Mouse (Mus musculus): ENCODE measurements around the gene Dgkd. TPM values are rescaled to one million over a fixed set of nuclear protein-coding genes. Genes with fewer than 3 reads are reported as not detected.

The Dgkd gene
- polyA plus RNA-seq, 1 experiment from 2014 or later: 9.1 TPM

- peak overlapping the region; percentile 58 for H3K27ac ChIP-seq (ENCODE audit: low read depth)
- ATAC-seq: peak; percentile 31; the same call in 1 of the 2 replicates
- 77% methylated on average over 2 of the region's 2 CpGs for WGBS (ENCODE audit: insufficient replicate concordance)
Measured at GRCm38 (mm10) chr1:87896921-87897320, 43.8 kb downstream of the Dgkd start.

GRCm38 (mm10) chr1:87899701-87900100 lies 46.6 kb downstream of the Dgkd start:
- peaks cover 42% of the 10 kb centered on the region for H3K4me1 ChIP-seq (ENCODE audit: insufficient read depth)
- no peaks in the 10 kb centered on the region for H3K27me3 ChIP-seq (ENCODE audit: insufficient read depth, low read length)
- no peak overlapping the region for H3K27ac ChIP-seq (ENCODE audit: low read depth)
- H3K9me3 ChIP-seq (ENCODE audit: low read length): no peaks in the 10 kb centered on the region
- no peak overlapping the region for H3K9ac ChIP-seq (replicated peaks)
- H3K4me2 ChIP-seq (ENCODE audit: low read depth, low read length): no peak overlapping the region
- DNase-seq (no peak), ATAC-seq (no peak)
- WGBS (ENCODE audit: insufficient replicate concordance): 29% methylated on average over 2 of the region's 2 CpGs
- H3K4me3 ChIP-seq (ENCODE audit: low read depth, low read length): no peak overlapping the region
- TF ChIP-seq EP300 (IDR thresholded peaks at IDR 0.05; ENCODE audit: low read depth) (no peak), CTCF (IDR thresholded peaks at IDR 0.05; ENCODE audit: low read depth) (no peak)
- H3K36me3 ChIP-seq (replicated peaks; ENCODE audit: insufficient read depth, low read length): no peaks in the 10 kb centered on the region; the same call in 1 of the 2 replicates

More at GRCm38 (mm10) chr1:87896921-87897320, 43.8 kb downstream of the Dgkd start:
- Histone ChIP-seq H3K27me3 (ENCODE audit: insufficient read depth, low read length) (no peaks in the 10 kb centered on the region), H3K4me2 (ENCODE audit: low read depth, low read length) (no peak overlapping the region), H3K36me3 (replicated peaks; ENCODE audit: insufficient read depth, low read length) (no peaks in the 10 kb centered on the region), H3K4me3 (ENCODE audit: low read depth, low read length) (no peak overlapping the region), H3K9ac (replicated peaks) (no peak overlapping the region), H3K4me1 (ENCODE audit: insufficient read depth) (peaks cover 45% of the 10 kb centered on the region), H3K9me3 (ENCODE audit: low read length) (no peaks in the 10 kb centered on the region)
- DNase-seq: no peak
- TF ChIP-seq CTCF (IDR thresholded peaks at IDR 0.05; ENCODE audit: low read depth): no peak

- Histone ChIP-seq H3K4me3 (ENCODE audit: low read depth, low read length) (no peak overlapping the region), H3K4me1 (ENCODE audit: insufficient read depth) (peaks cover 39% of the 10 kb centered on the region), H3K27me3 (ENCODE audit: insufficient read depth, low read length) (no peaks in the 10 kb centered on the region), H3K36me3 (replicated peaks; ENCODE audit: insufficient read depth, low read length) (no peaks in the 10 kb centered on the region; the same call in 1 of the 2 replicates), H3K9me3 (ENCODE audit: low read length) (no peaks in the 10 kb centered on the region), H3K27ac (ENCODE audit: low read depth) (peak overlapping the region; percentile 81), H3K4me2 (ENCODE audit: low read depth, low read length) (peak overlapping the region; percentile 45), H3K9ac (replicated peaks) (no peak overlapping the region)
- TF ChIP-seq CTCF (IDR thresholded peaks at IDR 0.05; ENCODE audit: low read depth): peak; percentile 8; the same call in 1 of the 2 replicates
- no peak for TF ChIP-seq EP300 (IDR thresholded peaks at IDR 0.05; ENCODE audit: low read depth)
- WGBS (ENCODE audit: insufficient replicate concordance): 44% methylated on average over 6 of the region's 6 CpGs
- peak; percentile 95 for ATAC-seq
- DNase-seq: peak; percentile 69
Measured at GRCm38 (mm10) chr1:87900979-87901378, 47.9 kb downstream of the Dgkd start.

- no peak overlapping the region for H3K4me3 ChIP-seq (ENCODE audit: low read depth, low read length)
- peaks cover 35% of the 10 kb centered on the region for H3K4me1 ChIP-seq (ENCODE audit: insufficient read depth)
- no peak overlapping the region for H3K4me2 ChIP-seq (ENCODE audit: low read depth, low read length)
- no peak for ATAC-seq
- TF ChIP-seq EP300 (IDR thresholded peaks at IDR 0.05; ENCODE audit: low read depth) (no peak), CTCF (IDR thresholded peaks at IDR 0.05; ENCODE audit: low read depth) (no peak)
- H3K36me3 ChIP-seq (replicated peaks; ENCODE audit: insufficient read depth, low read length): peaks cover 2% of the 10 kb centered on the region; the same call in 1 of the 2 replicates
- no peaks in the 10 kb centered on the region for H3K9me3 ChIP-seq (ENCODE audit: low read length)
- H3K9ac ChIP-seq (replicated peaks): no peak overlapping the region
- no peak overlapping the region for H3K27ac ChIP-seq (ENCODE audit: low read depth)
- no peak for DNase-seq
- H3K27me3 ChIP-seq (ENCODE audit: insufficient read depth, low read length): no peaks in the 10 kb centered on the region
Measured at GRCm38 (mm10) chr1:87902186-87902585, 49.1 kb downstream of the Dgkd start.

- peaks cover 11% of the 10 kb centered on the region for H3K36me3 ChIP-seq (replicated peaks; ENCODE audit: insufficient read depth, low read length)
- 69% methylated on average over 5 of the region's 5 CpGs for WGBS (ENCODE audit: insufficient replicate concordance)
- TF ChIP-seq CTCF (IDR thresholded peaks at IDR 0.05; ENCODE audit: low read depth) (peak; percentile 60), EP300 (IDR thresholded peaks at IDR 0.05; ENCODE audit: low read depth) (no peak)
- H3K4me3 ChIP-seq (ENCODE audit: low read depth, low read length): no peak overlapping the region
- no peaks in the 10 kb centered on the region for H3K9me3 ChIP-seq (ENCODE audit: low read length)
- H3K9ac ChIP-seq (replicated peaks): no peak overlapping the region
- H3K27me3 ChIP-seq (ENCODE audit: insufficient read depth, low read length): no peaks in the 10 kb centered on the region
- H3K27ac ChIP-seq (ENCODE audit: low read depth): no peak overlapping the region
- DNase-seq: no peak
- peaks cover 21% of the 10 kb centered on the region for H3K4me1 ChIP-seq (ENCODE audit: insufficient read depth)
- ATAC-seq: no peak
- no peak overlapping the region for H3K4me2 ChIP-seq (ENCODE audit: low read depth, low read length)
Measured at GRCm38 (mm10) chr1:87906361-87906956, 53.4 kb downstream of the Dgkd start.

GRCm38 (mm10) chr1:87908006-87908405 lies 54.9 kb downstream of the Dgkd start:
- Histone ChIP-seq H3K36me3 (replicated peaks; ENCODE audit: insufficient read depth, low read length) (peaks cover 11% of the 10 kb centered on the region), H3K9ac (replicated peaks) (no peak overlapping the region), H3K4me1 (ENCODE audit: insufficient read depth) (peaks cover 14% of the 10 kb centered on the region), H3K4me2 (ENCODE audit: low read depth, low read length) (no peak overlapping the region), H3K9me3 (ENCODE audit: low read length) (no peaks in the 10 kb centered on the region), H3K27me3 (ENCODE audit: insufficient read depth, low read length) (no peaks in the 10 kb centered on the region), H3K27ac (ENCODE audit: low read depth) (no peak overlapping the region), H3K4me3 (ENCODE audit: low read depth, low read length) (no peak overlapping the region)
- TF ChIP-seq EP300 (IDR thresholded peaks at IDR 0.05; ENCODE audit: low read depth) (no peak), CTCF (IDR thresholded peaks at IDR 0.05; ENCODE audit: low read depth) (no peak)
- WGBS (ENCODE audit: insufficient replicate concordance): 82% methylated on average over 2 of the region's 2 CpGs
- DNase-seq (no peak), ATAC-seq (no peak)

Measured in liver, postnatal 0 days (tissue).